Mouse (Mus musculus): ENCODE measurements around the gene Eif3b.
"Not testable (repeated sequence)": the region's sequence is repeated elsewhere in the genome, so short reads cannot be mapped to it uniquely, and the experiment has no call there.

The Eif3b gene

DNA sequence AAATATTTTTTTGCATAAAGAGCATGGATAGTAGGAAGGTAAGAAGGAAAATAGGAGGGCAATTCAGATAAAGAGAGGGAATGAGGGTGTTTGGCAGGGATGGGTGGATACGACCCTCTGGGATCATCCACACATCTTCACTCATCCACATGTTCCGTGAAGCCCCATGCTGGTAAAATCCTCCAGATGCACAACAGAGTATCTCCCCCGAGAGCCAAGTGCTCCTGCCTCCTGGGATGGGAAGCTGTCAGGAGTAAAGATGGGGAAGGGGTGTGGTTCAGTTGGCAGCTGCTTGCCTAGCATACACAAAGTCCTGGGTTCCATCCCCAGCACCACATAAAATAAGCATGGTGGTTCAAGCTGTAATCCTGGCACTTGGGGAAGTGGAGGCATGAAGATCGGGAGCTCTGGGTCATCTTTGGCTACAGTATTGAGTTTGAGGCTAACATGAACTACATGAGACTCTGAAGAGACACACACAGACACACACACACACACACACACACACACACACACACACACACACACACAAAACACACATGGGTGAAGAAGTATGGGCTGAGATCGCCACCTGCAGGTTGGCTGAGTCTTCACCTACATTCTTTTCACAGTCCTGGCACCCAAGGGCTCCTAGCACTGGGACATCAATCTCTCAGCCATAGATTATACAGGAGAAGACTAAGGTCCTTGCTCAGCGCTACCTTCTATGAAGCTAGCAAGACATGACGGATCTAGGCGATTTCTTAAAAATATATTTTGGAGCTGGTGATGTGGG is 22.8 kb upstream of the Eif3b start:
- peak; percentile 40 for DNase-seq

DNA sequence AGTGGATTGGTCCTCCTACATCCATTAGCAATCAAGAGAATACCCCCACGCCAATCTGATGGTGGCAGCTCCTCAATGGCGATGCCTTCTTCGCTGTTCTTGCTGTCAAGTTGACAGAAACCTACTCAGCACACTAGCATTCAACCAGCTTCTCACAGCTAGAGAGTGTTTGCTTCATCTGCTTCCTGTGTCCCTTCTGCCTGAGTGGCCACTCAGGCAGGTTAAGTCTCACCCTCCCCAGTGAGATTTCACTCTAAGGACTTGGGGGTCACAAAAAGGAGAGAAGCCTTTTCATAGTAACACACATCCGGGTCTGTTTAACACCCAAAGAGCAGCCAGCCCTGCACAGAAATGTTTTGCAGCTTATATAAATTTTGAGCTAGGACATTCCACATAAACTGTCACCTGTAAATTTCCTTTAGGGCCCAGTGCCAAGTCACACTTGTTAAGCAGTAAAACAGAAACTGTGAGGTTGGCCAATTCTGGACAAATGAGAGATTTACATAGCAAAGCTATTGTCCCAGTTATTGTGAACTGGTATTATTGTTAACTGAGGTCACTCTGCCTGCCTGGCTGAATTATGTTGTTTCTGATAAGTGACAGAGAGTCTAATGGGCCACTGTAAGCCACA is 16.4 kb upstream of the Eif3b start:
- DNase-seq: peak; percentile 81

DNA sequence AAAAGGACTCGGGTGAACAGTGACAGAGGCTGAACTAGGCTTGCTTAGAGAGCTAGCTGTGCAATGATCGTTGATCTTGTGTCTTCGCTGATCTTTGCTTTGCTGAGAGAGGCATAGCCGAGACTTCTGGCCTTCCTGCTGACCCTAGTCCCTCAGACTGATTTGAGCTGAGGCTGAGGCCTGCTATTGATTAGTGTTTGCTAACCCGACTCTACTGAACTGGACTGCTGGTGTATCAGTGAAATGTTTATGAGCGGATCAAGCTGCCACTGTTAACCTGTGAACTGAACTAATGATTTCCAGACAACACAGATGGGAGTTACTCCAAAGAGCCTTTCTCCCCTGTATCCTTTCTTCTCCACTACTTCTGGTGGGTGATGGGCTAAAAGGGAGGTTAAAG is 14.0 kb upstream of the Eif3b start:
- no peak for DNase-seq

DNA sequence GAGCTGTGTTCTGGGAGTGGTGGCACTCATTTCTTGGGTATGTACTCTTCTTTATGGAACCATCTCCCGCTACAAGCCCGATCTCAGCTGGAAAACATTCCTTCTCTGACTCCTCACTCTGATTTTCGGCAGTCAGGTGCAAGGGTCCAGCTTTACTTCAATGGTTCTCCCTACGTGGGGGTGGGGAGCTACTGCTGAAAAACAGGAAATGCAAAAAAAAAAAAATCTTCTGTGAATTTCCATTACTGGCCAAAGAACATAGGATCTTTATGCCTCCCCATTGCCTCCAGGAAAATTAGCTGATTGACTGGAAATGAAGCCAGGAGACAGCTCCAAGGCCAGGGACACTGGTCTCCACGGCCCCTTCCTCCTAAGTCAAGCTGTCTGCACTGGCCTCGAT is 12.5 kb upstream of the Eif3b start:
- DNase-seq: peak; percentile 28

DNA sequence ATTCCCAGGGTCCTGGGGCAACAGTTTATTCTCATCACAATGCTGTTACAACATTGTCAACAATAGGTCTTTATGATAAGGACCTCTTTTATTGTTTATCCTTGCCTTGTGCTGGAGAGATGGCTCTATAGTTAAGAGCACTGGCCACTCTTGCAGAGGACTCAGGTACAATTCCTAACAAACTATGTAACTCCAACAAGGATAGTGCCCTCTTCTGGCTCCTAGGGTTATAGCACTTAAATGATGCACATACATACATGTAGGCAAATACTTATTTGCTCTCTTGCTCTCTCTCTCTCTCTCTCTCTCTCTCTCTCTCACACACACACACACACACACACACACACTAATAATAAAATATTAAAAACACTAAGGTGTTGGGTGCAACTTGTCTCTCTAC is 10.3 kb upstream of the Eif3b start:
- DNase-seq: no peak

DNA sequence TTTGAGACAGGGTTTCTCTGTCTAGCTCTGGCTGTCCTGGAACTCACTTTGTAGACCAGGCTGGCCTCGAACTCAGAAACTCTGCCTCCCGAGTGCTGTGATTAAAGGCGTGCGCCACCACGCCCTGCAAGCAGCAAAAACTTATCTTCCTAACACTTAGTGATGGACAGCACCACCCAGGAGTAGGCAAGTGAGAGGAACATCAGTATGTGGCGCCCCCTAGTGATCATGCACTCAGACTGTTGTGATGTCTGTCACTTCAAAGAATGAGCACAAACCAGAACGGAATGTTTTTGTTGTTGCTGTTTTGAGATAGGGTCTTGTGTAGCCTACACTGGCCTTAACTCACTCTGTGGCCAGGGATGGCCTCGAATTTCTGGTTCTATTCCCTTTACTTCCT is 7.8 kb upstream of the Eif3b start:
- DNase-seq: peak; percentile 74

DNA sequence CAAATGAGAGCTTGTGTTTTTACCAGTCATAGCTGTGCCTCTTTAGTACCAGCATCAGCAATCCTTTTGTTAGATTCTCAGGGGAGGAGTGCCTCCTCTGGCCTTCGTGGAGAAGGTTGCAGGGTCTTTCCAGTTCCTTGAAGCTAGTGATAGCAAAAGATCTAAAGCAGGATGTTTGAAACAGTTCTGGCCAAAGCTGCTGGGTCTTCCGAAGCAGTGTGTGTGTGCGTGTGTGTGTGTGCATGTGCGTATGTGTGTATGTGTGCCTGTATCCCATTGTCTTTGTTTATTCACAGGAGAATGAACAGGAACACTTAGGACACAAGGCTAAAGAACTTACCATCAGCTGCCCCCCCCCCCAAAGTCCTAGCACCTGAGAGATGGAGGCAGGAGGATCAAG is 4.5 kb upstream of the Eif3b start:
- no peak for DNase-seq

DNA sequence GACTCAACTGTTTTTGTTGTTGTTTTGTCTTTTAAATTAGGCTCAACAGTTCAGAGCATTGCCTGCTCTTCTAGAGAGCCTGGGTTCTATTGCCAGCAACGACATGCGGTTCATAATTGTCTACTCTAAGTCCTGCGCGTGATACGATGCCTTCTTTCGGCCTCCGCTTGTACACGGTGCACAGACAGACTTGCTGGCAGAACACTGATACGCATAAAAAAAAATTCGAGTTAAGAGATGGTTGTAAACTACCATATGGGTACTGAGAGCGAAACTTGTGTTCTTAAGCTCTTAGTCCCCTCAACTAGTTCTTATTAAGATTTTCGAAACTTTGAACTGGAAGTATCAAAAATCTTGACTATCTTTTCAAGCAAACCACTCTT is 1.0 kb upstream of the Eif3b start:
- peak; percentile 23 for DNase-seq

DNA sequence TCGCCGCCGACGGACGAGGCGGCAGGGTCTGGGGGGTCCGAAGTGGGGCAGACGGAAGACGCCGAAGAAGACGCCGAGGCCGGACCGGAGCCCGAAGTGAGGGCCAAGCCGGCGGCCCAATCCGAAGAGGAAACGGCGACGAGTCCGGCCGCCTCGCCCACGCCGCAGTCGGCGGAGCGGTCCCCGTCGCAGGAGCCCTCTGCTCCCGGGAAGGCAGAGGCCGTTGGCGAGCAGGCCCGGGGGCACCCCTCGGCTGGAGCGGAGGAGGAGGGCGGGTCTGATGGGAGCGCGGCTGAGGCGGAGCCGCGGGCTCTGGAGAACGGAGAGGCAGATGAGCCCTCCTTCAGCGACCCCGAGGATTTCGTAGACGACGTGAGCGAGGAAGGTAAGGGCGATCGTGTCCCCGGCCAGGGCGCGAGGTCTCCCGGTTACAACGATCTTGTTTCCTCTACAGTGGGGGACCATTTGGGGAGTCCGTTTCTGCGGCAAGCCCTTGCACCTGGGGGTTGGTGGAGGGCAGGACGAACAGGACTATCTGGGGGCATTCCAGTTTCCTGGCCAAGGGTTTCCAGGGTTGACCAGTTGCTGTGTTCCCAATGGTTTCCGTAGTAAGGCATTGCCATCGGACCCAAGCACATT is 433 bp downstream of the Eif3b start:
- no peak for DNase-seq

DNA sequence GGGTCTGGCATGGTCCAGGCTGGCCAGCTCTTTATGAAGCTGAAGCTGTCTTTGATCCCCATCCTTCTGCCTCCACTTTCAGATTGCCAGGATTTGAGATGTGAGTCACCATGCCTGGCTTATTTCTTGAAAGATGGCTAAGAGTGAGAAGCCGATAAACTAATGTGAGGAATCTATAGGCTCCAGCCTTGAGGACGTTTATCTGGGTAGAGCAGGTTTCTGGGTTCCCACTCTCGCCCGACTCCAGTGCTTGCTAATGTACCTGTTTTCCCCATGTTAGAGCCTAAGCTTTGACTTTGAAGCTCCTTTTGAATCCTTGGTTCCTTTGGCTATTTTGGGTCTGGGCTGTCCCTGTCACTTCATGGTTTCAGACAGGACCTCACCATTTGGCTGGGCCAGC is 1.5 kb downstream of the Eif3b start:
- no peak for DNase-seq

DNA sequence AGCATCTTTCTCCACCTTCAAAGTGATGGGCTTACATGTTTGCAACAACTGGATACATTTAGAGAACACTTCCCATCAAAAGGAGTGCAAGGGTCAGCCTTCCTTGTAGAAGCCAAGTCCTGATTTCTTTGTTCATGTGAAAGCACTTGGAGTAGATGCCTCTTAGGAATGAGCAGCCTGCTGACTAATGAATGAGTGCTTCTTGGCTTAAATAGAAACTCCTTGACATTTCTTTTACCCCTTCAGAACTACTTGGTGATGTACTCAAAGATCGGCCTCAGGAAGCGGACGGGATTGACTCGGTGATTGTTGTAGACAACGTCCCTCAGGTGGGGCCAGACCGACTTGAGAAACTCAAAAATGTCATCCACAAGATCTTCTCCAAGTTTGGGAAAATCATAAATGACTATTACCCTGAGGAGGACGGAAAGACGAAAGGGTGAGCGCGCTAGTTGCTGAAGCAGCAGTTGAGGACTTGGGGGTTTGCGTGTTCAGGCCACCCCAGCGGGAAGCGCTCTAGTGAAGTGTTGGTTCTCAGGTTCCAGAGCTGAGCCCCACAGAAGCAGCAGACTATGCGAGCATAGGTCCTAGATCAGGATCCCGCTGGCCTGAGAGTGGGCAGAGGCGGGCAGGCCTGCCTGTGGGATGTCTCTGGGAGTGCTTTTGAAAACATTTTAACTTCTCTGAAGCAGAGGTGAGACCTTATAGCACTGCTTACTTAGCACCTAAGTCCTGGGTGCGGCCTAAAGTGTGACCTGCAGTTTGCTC is 6.1 kb downstream of the Eif3b start:
- no peak for DNase-seq

DNA sequence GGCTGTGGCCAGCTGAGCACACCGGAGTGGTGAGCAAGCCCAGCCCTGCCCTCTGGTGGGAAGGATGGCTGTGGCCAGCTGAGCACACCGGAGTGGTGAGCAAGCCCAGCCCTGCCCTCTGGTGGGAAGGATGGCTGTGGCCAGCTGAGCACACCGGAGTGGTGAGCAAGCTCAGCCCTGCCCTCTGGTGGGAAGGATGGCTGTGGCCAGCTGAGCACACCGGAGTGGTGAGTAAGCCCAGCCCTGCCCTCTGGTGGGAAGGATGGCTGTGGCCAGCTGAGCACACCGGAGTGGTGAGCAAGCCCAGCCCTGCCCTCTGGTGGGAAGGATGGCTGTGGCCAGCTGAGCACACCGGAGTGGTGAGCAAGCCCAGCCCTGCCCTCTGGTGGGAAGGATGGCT is 20.0 kb downstream of the Eif3b start:
- not testable (repeated sequence) for DNase-seq

DNA sequence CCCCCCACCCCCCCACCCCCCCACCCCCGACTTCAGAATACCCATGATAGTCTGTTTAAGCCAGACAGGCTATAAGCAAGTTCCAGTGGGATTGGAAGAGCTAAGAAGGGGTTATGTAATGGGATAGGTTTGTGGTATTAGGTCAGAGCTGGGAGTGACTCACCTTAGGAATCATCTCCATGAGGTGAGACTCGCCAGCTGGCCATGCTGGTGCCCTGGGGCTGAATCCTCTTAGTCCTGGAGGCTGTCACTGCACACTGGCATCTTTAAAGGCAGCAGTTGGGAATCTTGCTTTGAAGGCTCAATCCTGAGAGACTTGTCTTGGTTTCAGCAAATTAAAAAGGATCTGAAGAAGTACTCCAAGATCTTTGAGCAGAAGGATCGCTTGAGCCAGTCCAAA is 22.3 kb downstream of the Eif3b start:
- DNase-seq: no peak

DNA sequence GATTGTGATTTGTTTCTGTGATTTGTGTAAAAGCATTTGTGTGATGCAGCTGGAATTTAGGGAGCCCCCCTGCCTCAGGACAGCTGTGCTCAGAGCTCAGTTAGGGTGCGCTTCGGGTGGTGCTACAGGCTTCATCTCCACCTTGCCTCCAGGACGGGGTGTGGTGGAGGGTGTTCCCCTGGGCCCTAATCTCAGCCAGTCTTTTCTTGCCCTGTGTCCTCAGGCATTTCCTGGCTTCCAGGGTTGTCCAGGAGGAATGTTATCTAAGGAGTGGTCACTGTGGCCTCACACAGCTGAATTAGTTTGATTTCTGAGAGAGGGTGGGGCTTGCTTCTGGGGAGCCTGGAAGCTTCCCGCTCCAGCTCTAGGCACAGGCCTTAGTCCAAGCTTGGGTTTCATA is 24.9 kb downstream of the Eif3b start:
- DNase-seq: no peak

DNA sequence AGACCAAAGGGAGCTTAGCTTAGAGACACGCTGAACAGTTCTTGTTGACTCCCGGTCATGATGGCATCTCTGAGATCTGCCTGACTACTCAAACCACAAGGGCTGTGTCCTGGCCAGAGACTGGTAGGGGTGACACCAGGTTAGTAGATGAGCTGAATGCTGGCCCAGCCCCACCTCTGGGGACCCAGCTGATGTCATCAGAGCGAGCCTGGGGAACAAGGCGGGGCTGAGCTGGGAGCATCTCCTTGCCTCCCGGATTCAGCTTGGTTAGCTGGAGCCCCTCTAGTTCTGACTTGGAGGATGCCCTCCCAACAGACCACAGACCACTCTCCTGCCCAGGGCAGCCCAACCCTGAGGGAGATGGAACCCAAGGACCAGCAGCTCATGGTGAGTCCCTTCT is 26.2 kb downstream of the Eif3b start, which contains the start of gene Gm4869:
Gm4869 (plus strand) TSS at position 301 of the 400 bp plus-strand sequence.
- no peak for DNase-seq

DNA sequence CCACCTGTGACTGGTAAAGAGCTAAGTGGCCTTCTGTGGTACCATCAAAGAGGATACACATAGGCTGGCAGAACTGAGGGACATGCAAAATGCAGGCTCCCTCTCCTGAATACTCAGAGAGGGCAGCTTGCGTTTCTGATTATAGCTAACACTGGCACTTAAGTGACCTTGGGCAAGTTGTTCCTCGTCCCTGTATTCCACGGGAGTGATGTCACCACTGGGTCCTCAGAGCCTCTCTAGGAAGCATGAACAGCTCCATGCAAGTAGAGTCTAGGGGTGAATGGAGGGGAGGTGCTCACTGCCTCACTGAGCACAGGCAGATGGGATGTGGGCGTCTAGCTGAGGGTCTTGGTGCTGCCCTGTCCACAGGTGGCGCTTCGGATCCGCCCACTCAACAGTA is 26.9 kb downstream of the Eif3b start:
- no peak for DNase-seq

DNA sequence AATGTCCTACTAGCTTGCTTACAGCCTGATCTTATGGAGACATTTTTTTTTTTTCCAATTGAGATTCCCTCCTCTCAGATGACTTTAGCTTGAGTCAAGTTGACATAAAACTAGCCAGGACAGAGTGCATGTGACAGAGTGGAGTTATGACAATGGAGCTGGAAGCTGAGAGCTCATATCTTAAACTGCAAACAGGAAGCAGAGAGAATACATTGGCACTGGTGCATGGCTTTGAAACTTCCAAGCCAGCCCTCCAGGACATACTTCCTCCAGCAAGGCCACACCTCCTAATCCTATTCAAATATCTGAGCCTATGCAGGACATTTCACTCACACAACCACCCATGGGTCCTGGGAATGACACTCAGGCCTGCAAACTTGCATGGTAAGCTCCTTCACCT is 35.4 kb downstream of the Eif3b start:
- no peak for DNase-seq

DNA sequence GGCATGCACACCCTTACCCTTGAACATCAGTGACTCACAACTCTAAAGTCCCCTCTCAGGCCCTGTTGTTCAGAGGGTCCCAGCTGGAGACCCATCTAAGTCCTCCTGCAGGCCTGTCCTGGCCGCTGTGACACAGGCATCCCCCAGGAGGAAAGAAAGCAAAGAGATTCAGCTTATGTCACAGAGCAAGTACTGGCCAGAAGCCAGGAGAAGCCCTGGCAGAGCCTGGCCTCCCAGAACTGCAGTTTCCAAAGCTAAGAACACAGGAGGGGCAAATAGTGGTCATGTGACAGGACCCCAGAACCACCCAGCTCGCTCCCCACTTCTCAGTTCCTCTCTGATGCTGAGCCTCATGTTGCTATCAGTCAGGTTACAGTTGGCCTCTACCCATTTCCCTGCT is 36.3 kb downstream of the Eif3b start:
- DNase-seq: no peak

DNA sequence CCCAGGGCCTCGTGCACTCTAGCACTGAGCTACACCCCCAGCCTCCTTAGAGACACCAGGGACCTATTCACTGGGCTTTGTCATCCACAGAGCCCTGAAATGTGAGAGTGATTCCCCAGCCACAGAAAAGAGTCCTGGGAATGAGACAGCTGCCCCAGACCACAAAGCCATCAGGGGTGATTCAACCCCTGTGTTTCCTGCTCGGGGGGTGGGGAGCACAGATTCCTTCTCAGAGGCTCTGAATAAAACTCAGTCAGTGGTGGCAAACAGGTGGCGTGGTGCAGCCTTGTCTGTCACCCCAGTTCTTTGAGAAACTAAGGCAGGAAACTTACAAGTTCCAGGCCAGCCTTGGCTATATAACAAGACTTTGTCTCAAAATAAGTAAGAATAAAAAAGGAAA is 42.3 kb downstream of the Eif3b start:
- DNase-seq: no peak

DNA sequence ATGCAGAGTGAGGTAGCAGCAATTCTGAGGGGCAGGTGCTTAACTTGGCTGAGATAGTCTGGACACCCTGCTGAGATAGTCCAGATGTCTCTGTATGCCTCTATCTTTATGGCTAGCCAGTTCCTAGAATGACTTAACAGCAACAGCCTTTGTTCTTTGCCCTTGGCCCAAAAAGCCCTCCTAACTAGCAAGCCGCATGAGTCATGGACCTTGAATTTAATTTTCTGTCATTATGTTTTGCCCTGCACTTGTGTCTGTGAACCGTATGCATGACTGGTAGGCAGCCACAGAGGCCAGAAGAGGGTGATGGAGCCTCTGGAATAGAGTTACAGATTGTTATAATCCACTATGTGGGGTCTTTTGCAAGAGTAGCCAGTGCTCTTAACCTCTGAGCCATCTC is 44.0 kb downstream of the Eif3b start:
- not testable (repeated sequence) for DNase-seq

DNA sequence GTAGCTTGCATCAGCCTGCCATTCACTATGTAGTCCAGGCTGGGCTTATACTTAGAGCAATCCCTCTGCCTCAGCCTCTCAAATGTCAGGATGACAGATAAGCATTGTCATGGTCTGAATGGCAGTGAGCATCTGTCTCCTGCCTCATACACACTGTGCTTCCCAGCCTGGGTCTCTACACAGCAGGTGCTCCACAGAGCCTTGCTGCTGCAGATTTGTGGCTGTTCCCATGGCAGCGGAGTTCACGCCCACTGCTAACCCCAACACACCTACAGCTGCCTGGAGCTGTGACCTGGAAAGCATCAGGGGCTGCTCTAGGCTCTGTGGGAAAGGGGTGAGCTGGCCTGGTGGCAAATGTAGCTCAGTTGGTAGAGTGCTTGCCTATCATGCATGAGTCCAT is 45.8 kb downstream of the Eif3b start:
- DNase-seq: no peak

DNA sequence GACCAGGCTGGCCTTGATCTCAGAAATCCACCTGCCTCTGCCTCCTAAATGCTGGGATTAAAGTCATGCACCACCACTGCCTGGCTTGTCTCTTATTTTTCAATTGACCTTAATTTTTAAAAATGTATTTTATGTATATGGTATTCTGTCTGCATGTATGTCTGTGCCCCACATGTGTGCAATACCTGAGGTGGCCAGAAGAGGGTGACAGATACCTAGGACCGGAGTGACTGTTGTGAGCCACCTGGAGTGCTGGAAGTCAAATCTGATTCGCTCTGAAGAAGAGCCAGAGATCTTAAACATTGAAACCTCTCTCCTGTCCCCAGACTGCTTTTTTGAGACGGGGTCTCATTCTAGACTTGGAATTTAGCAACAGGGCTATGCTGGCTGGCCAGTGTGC is 53.2 kb downstream of the Eif3b start:
- no peak for DNase-seq

DNA sequence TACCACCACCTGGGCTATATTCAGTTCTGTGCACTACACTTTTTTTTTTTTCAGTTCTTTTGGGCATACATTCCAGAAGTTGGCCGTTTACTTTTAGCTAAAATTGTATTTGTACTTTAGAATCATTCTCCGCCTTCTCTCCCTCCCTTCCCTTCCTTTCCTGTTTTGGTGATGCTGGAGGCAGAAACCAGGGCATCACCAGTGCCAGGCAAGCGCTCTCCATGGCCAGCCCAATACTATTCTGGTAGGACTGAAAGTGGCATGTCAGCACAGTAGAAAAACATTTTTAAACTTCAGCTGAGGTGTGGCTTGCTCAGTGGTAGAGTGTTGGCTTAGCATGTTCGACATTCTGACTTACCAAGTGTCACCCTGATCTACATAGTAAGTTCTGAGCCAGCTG is 62.3 kb downstream of the Eif3b start:
- no peak for DNase-seq

DNA sequence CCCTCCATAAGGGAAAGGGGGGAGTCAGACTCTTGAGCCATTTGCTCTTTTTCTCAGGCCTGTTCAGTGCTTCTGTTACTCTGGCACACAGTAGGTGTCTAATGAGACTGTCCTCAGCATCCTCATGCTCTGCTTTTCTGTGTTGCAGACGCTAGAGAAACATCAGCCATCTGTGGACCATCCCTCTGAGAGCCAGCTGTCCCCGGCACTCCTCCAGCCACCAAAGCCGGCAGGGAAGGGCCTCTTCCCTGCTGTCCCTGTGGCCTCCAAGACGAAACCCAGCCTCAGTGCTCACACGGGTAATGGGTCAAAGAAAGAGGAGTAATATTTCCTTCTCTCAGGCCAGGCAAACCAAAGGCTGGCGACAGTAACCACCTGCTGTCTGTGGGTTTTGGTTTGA is 72.0 kb downstream of the Eif3b start:
- no peak for DNase-seq
